Mouse (Mus musculus) neutrophil, adult 59 days (primary cell): ENCODE results near the gene Vsig1. TPM values are rescaled to one million over a fixed set of nuclear protein-coding genes. Genes with fewer than 3 reads are reported as not detected.

Source experiments
- total RNA-seq, 2 experiments: library from RNA; stranded (reverse); gene quantifications; 1 replicate in 1 of 2; 2 replicates in 1 of 2; pipeline ENCODE4 v1.2.4; 2023

The Vsig1 gene
- not detected for total RNA-seq

GRCm38 (mm10) chrX:140907360-140907759 is at the start of gene Vsig1:
Vsig1 (plus strand) TSS chrX:140907608.

GRCm38 (mm10) chrX:140956272-140956940 is 49.0 kb downstream of the Vsig1 start, which contains the start of the genes Psmd10 and Atg4a:
Psmd10 (minus strand) TSS chrX:140956728.
Atg4a (plus strand) TSS chrX:140956907.

Other genes with a start within 250 kb of the Vsig1 start
- gene Mid2, start 243.0 kb upstream of the Vsig1 start, total RNA-seq, result under 1 TPM in 1 of 2 experiments, not detected in 1; 0.07 TPM
- not detected for gene Tex13b, start 94.2 kb upstream of the Vsig1 start, total RNA-seq
- 10 to 100 TPM; 18.3 to 19.4 TPM for gene Psmd10, start 49.1 kb downstream of the Vsig1 start, total RNA-seq
- gene Atg4a, start 49.3 kb downstream of the Vsig1 start, total RNA-seq, result 10 to 100 TPM; 10.6 to 13.3 TPM